Mouse (Mus musculus) spleen, adult 2 months (tissue): ENCODE measurements around the gene Aadat.

Experiments used
- CTCF ChIP-seq: fragments of 200-500 bp; IDR thresholded peaks from 2 replicates; pipeline ENCODE4 v1.5.1; 2011; ENCODE audit warnings: mild to moderate bottlenecking, inconsistent platforms; ENCODE audit not compliant: insufficient read depth, insufficient read length, insufficient replicate concordance; ENCODE audit errors: extremely low read depth
- POLR2A ChIP-seq: fragments of 200-500 bp; IDR thresholded peaks from 2 replicates; pipeline ENCODE4 v1.6.1; 2011; ENCODE audit warnings: low read depth, low read length, inconsistent platforms

DNA sequence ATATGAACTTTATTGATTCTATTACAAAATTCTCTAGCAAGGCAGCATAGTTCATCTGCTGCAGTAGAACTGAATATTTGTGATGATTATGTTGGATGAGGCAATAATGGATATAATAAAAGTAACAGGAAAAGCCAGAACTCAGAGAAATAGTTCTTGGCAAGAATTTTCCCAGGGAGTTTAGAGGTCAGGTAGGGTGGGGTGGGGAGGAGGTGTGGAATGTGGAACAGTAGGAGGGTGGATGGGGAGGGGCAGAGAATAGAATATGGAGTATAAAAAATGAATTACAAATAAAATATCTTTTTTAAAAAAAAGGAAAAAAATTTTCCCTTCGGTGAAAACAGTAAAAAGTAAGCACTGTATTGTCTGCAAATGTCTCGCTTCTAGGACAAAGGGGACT is 13.9 kb upstream of the Aadat start:
- TF ChIP-seq CTCF (no peak), POLR2A (no peak)
